Mouse (Mus musculus) CH12.LX (cell line): Measurements from ENCODE around the gene Saa4. TPM values are rescaled to one million over a fixed set of nuclear protein-coding genes. Genes with fewer than 3 reads are reported as not detected.

ENCODE experiments used
- DNase-seq: peaks from one replicate; pipeline ENCODE4 v3.0.0-alpha.2; 2013; ENCODE audit errors: extremely low read depth
- H3K27ac ChIP-seq: 2 replicates; pipeline ENCODE4 v1.5.1; 2012; ENCODE audit warnings: low read depth, mild to moderate bottlenecking, control low read depth, moderate library complexity; ENCODE audit not compliant: insufficient read depth
- H3K27me3 ChIP-seq: replicated peaks from 2 replicates; pipeline ENCODE3; 2012; ENCODE audit warnings: inconsistent platforms
- H3K36me3 ChIP-seq, 2 experiments: replicated peaks in 1 of 2; 2 replicates each; pipeline versions ENCODE3 to v1.6.1; 2012; ENCODE audit warnings: inconsistent platforms in 1 of 2, low read length in 1 of 2, mild to moderate bottlenecking in 1 of 2, mixed read lengths in 1 of 2, moderate library complexity in 1 of 2; ENCODE audit not compliant: control insufficient read depth in 1 of 2, insufficient read depth in 1 of 2
- H3K4me1 ChIP-seq, 2 experiments: 2 replicates each; pipeline ENCODE4 v1.6.1; 2012; ENCODE audit warnings: inconsistent platforms in 1 of 2, moderate library complexity in 1 of 2; ENCODE audit not compliant: insufficient read depth in 2 of 2, control insufficient read depth in 1 of 2
- H3K4me2 ChIP-seq: 2 replicates; pipeline ENCODE4 v1.6.1; 2012; ENCODE audit warnings: low read depth, mild to moderate bottlenecking, control low read depth; ENCODE audit not compliant: poor library complexity, insufficient read depth, severe bottlenecking
- H3K4me3 ChIP-seq, 3 experiments: fragments of 150-350 bp in 1 of 3; sonication (generic) in 1 of 3; replicated peaks in 1 of 3; 2 replicates each; pipeline versions ENCODE3 to v1.5.1; 2011 to 2012; ENCODE audit warnings: low read depth in 2 of 3, low read length in 2 of 3, mild to moderate bottlenecking in 2 of 3, moderate library complexity in 2 of 3, control low read depth in 1 of 3, improper control_type of control experiment in 1 of 3, inconsistent platforms in 1 of 3, mixed read lengths in 1 of 3; ENCODE audit not compliant: poor library complexity in 1 of 3
- H3K79me2 ChIP-seq: replicated peaks from 2 replicates; pipeline ENCODE4 v1.6.1; 2012; ENCODE audit warnings: mild to moderate bottlenecking, moderate library complexity; ENCODE audit not compliant: control insufficient read depth, poor library complexity, insufficient read depth, severe bottlenecking; ENCODE audit errors: extremely low read depth
- H3K9ac ChIP-seq: 2 replicates; pipeline ENCODE4 v1.6.1; 2012; ENCODE audit warnings: low read depth, mild to moderate bottlenecking, control low read depth, moderate library complexity; ENCODE audit not compliant: insufficient read depth
- H3K9me3 ChIP-seq: replicated peaks from 2 replicates; pipeline ENCODE3; 2012; ENCODE audit warnings: low read length, inconsistent platforms, mixed read lengths
- CHD2 ChIP-seq: IDR thresholded peaks from 2 replicates; pipeline ENCODE4 v1.6.1; 2011; ENCODE audit warnings: low read length, improper control_type of control experiment
- CTCF ChIP-seq, 2 experiments: IDR thresholded peaks in 1 of 2; conservative IDR thresholded peaks in 1 of 2; 2 replicates each; pipeline ENCODE4 v1.5.1; 2011 to 2012; ENCODE audit warnings: low read depth in 2 of 2, low read length in 2 of 2, improper control_type of control experiment in 1 of 2, inconsistent platforms in 1 of 2, mild to moderate bottlenecking in 1 of 2, moderate library complexity in 1 of 2
- E2F4 ChIP-seq: IDR thresholded peaks from 2 replicates; pipeline ENCODE4 v1.6.1; 2011; ENCODE audit warnings: low read depth, low read length, improper control_type of control experiment; ENCODE audit not compliant: insufficient replicate concordance
- GABPA ChIP-seq: IDR thresholded peaks from 2 replicates; pipeline ENCODE4 v1.6.1; 2012; ENCODE audit warnings: low read depth, low read length, improper control_type of control experiment, inconsistent platforms; ENCODE audit not compliant: insufficient replicate concordance
- JUN ChIP-seq: IDR thresholded peaks from 2 replicates; pipeline ENCODE4 v1.6.1; 2011; ENCODE audit warnings: low read depth, mild to moderate bottlenecking, low read length, improper control_type of control experiment, moderate library complexity; ENCODE audit not compliant: insufficient read depth
- JUND ChIP-seq: conservative IDR thresholded peaks from 2 replicates; pipeline ENCODE4 v1.6.1; 2011; ENCODE audit warnings: low read depth, low read length, improper control_type of control experiment
- MAFK ChIP-seq: IDR thresholded peaks from 2 replicates; pipeline ENCODE4 v1.6.1; 2011; ENCODE audit warnings: low read length, improper control_type of control experiment; ENCODE audit not compliant: insufficient replicate concordance
- MAZ ChIP-seq: IDR thresholded peaks from 2 replicates; pipeline ENCODE4 v1.6.1; 2012; ENCODE audit warnings: low read depth, mild to moderate bottlenecking, inconsistent platforms, low read length, improper control_type of control experiment, moderate library complexity
- MXI1 ChIP-seq: IDR thresholded peaks from 2 replicates; pipeline ENCODE4 v1.6.1; 2011; ENCODE audit warnings: mild to moderate bottlenecking, low read depth, low read length, improper control_type of control experiment
- NELFE ChIP-seq: IDR thresholded peaks from 2 replicates; pipeline ENCODE4 v1.6.1; 2011; ENCODE audit warnings: low read depth, low read length, improper control_type of control experiment
- PAX5 ChIP-seq: IDR thresholded peaks from 2 replicates; pipeline ENCODE4 v1.6.1; 2012; ENCODE audit warnings: low read length, inconsistent platforms, mixed read lengths
- SIN3A ChIP-seq: IDR thresholded peaks from 2 replicates; pipeline ENCODE4 v1.6.1; 2012; ENCODE audit warnings: low read length, improper control_type of control experiment, inconsistent platforms
- SMC3 ChIP-seq: IDR thresholded peaks from 2 replicates; pipeline ENCODE4 v1.6.1; 2011; ENCODE audit warnings: low read depth, low read length, improper control_type of control experiment
- TCF12 ChIP-seq: IDR thresholded peaks from 2 replicates; pipeline ENCODE4 v1.6.1; 2014; ENCODE audit warnings: low read depth, mild to moderate bottlenecking, inconsistent platforms, low read length, improper control_type of control experiment
- USF1 ChIP-seq: IDR thresholded peaks from 2 replicates; pipeline ENCODE4 v1.6.1; 2014; ENCODE audit warnings: low read depth, mild to moderate bottlenecking, inconsistent platforms, low read length, improper control_type of control experiment
- dilution Hi-C: fragments of 300-500 bp; cut with MboI; formaldehyde crosslinking; loops from 2 replicates; pipeline ENCODE4 v1.14.3; 2020; ENCODE audit warnings: low sequenced_read_pairs; ENCODE audit not compliant: extremely low pct_unique_long_range_greater_than_20kb, extremely low pct_ligation_motif_present
- in situ Hi-C: fragments of 300-500 bp; cut with MboI; formaldehyde crosslinking; loops from 3 replicates; pipeline ENCODE4 v1.14.3; 2019; ENCODE audit warnings: low sequenced_read_pairs, low pct_ligation_motif_present, low pct_unique_long_range_greater_than_20kb, mixed read lengths
- polyA plus RNA-seq: library from polyadenylated mRNA; unstranded; fragments of >175 nt; gene quantifications from 2 replicates; pipeline ENCODE4 v1.2.1, GENCODE M21; 2012; ENCODE audit warnings: low read depth; ENCODE audit not compliant: insufficient read length
- total RNA-seq, 2 experiments: library from RNA; depleted of rRNA; stranded (reverse); fragments of 300-350 nt in 1 of 2; fragments of >200 nt in 1 of 2; gene quantifications; 2 replicates each; pipeline ENCODE4 v1.2.3; 2012 to 2014

The Saa4 gene
- total and polyA plus RNA-seq, 3 experiments = not detected

GRCm38 (mm10) chr7:46738561-46739460 lies 6.4 kb upstream of the Saa4 start (continued):
- TF ChIP-seq GABPA (no peak), JUN (no peak), CTCF (conservative IDR thresholded peaks at IDR 0.05 in 1 of 2, IDR thresholded peaks at IDR 0.05 in 1 of 2; ENCODE audit: low read depth in 2 of 2, low read length in 2 of 2) (no peak), MAFK (no peak)

GRCm38 (mm10) chr7:46734983-46735382 lies 2.6 kb upstream of the Saa4 start:
- H3K27ac ChIP-seq = no peak overlapping the region
- no peak overlapping the region for H3K4me3 ChIP-seq
- peaks cover 7 to 14% of the 10 kb centered on the region in 2 experiments for H3K4me1 ChIP-seq
- no peak for DNase-seq
- H3K36me3 ChIP-seq = no peaks in the 10 kb centered on the region
- H3K79me2 ChIP-seq = no peaks in the 10 kb centered on the region
- H3K9me3 ChIP-seq = peaks cover 2% of the 10 kb centered on the region
- no peaks in the 10 kb centered on the region for H3K27me3 ChIP-seq
- dilution Hi-C loops (no loop called here), in situ Hi-C loops (no loop called here)
- 0 out of 2 replicates have a peak overlapping the region, but pooled peaks have one; percentile 4 for H3K4me2 ChIP-seq
- TF ChIP-seq JUND (no peak), NELFE (no peak), SMC3 (no peak), SIN3A (no peak), E2F4 (no peak), PAX5 (no peak), USF1 (no peak), CHD2 (no peak)
- TF ChIP-seq, all 38 proteins: peak for 0
- no peak overlapping the region for H3K9ac ChIP-seq

GRCm38 (mm10) chr7:46727584-46727983 lies 4.8 kb downstream of the Saa4 start:
- no peaks in the 10 kb centered on the region for H3K79me2 ChIP-seq
- no peak overlapping the region for H3K9ac ChIP-seq
- in situ Hi-C loops (no loop called here), dilution Hi-C loops (no loop called here)
- DNase-seq = no peak
- H3K4me1 ChIP-seq = peaks cover 6 to 19% of the 10 kb centered on the region in 2 experiments; a peak in 3 of 4 replicates
- no peak overlapping the region for H3K4me2 ChIP-seq
- H3K9me3 ChIP-seq = no peaks in the 10 kb centered on the region
- H3K27me3 ChIP-seq = no peaks in the 10 kb centered on the region
- no peaks in the 10 kb centered on the region for H3K36me3 ChIP-seq
- TF ChIP-seq MAZ = no peak
- no peak for TF ChIP-seq MXI1
- TF ChIP-seq TCF12 = no peak
- TF ChIP-seq JUN = no peak
- H3K4me3 ChIP-seq = no peak overlapping the region
- H3K27ac ChIP-seq = no peak overlapping the region
